Mouse (Mus musculus) forebrain, embryonic 16.5 days (tissue): ENCODE results near the gene Hoxa4. TPM values are rescaled to one million over a fixed set of nuclear protein-coding genes. Genes with fewer than 3 reads are reported as not detected.

ENCODE experiments used
- ATAC-seq: fragments of 200-750 bp; cut with Nextera tagmentation; 2 replicates; pipeline ENCODE4 v1.8.0; 2017; ENCODE audit warnings: mild to moderate bottlenecking, moderate library complexity
- H3K27ac ChIP-seq: fragments of 300-500 bp; sonication (generic); 2 replicates; pipeline ENCODE4 v1.5.1; 2014; ENCODE audit warnings: low read length, control low read depth
- H3K27me3 ChIP-seq: fragments of 300-500 bp; sonication (generic); replicated peaks from 2 replicates; pipeline ENCODE4 v1.6.1; 2014; ENCODE audit warnings: low read length; ENCODE audit not compliant: control insufficient read depth, insufficient read depth
- H3K36me3 ChIP-seq: fragments of 300-500 bp; sonication (generic); 2 replicates; pipeline ENCODE4 v1.6.1; 2014; ENCODE audit not compliant: control insufficient read depth, insufficient read depth
- H3K4me1 ChIP-seq: fragments of 300-500 bp; sonication (generic); replicated peaks from 2 replicates; pipeline ENCODE4 v1.6.1; 2014; ENCODE audit warnings: low read length; ENCODE audit not compliant: control insufficient read depth, insufficient read depth
- H3K4me2 ChIP-seq: fragments of 300-500 bp; sonication (generic); 2 replicates; pipeline ENCODE4 v1.6.1; 2014; ENCODE audit warnings: mild to moderate bottlenecking, low read length, control low read depth
- H3K4me3 ChIP-seq: fragments of 300-500 bp; sonication (generic); replicated peaks from 2 replicates; pipeline ENCODE4 v1.5.1; 2014; ENCODE audit warnings: mild to moderate bottlenecking, low read length, control low read depth
- H3K9ac ChIP-seq: fragments of 300-500 bp; sonication (generic); replicated peaks from 2 replicates; pipeline ENCODE4 v1.6.1; 2014; ENCODE audit warnings: low read depth, low read length, control low read depth
- H3K9me3 ChIP-seq: fragments of 300-500 bp; sonication (generic); 2 replicates; pipeline ENCODE4 v1.6.1; 2016; ENCODE audit warnings: low read length; ENCODE audit not compliant: control insufficient read depth
- WGBS: fragments of 180-500 bp; shearing (Covaris S2); extraction: QIAGEN DNeasy Blood & Tissue Kit; methylation state at CpG from one replicate; pipeline ENCODE4 v1.1.7; 2014; 5-methylcytosine and 5-hydroxymethylcytosine counted together
- polyA plus RNA-seq: library from polyadenylated mRNA; unstranded; fragments of >200 nt; fragmentation: Nextera tagmentation; extraction: Ambion mirVana; gene quantifications from 2 replicates; pipeline ENCODE4 v1.2.1, GENCODE M21; 2015

The Hoxa4 gene
- polyA plus RNA-seq, 1 experiment from 2014 or later = not detected

- Histone ChIP-seq H3K27me3 (peaks cover 90% of the 10 kb centered on the region), H3K4me3 (no peak overlapping the region), H3K4me2 (no peak overlapping the region), H3K4me1 (no peaks in the 10 kb centered on the region; the same call in 1 of the 2 replicates), H3K36me3 (no peaks in the 10 kb centered on the region), H3K9ac (no peak overlapping the region), H3K27ac (no peak overlapping the region), H3K9me3 (no peaks in the 10 kb centered on the region)
- 2% methylated on average over 44 of the region's 44 CpGs for WGBS
- ATAC-seq = no peak
Measured at GRCm38 (mm10) chr6:52229558-52230416, 38.2 kb upstream of the Hoxa4 start.

- no peak for ATAC-seq
- Histone ChIP-seq H3K36me3 (no peaks in the 10 kb centered on the region), H3K9me3 (no peaks in the 10 kb centered on the region), H3K4me3 (no peak overlapping the region), H3K27me3 (peaks cover 88% of the 10 kb centered on the region), H3K4me1 (no peaks in the 10 kb centered on the region), H3K4me2 (no peak overlapping the region), H3K27ac (no peak overlapping the region), H3K9ac (no peak overlapping the region)
- WGBS = 1% methylated on average over 38 of the region's 38 CpGs
Measured at GRCm38 (mm10) chr6:52228475-52229465, 37.2 kb upstream of the Hoxa4 start.

- ATAC-seq = no peak
- WGBS = 2% methylated on average over 11 of the region's 11 CpGs
Measured at GRCm38 (mm10) chr6:52227470-52228222, 36.1 kb upstream of the Hoxa4 start.

GRCm38 (mm10) chr6:52226569-52227257, 35.2 kb upstream of the Hoxa4 start:
- Histone ChIP-seq H3K9me3 (no peaks in the 10 kb centered on the region), H3K4me3 (no peak overlapping the region), H3K27ac (no peak overlapping the region), H3K4me2 (no peak overlapping the region), H3K9ac (no peak overlapping the region), H3K4me1 (0 out of 2 replicates have a peak, but pooled peaks cover 4% of the 10 kb centered on the region), H3K36me3 (no peaks in the 10 kb centered on the region), H3K27me3 (peaks cover 90% of the 10 kb centered on the region)
- no peak for ATAC-seq
- WGBS = 4% methylated on average over 26 of the region's 26 CpGs

More at GRCm38 (mm10) chr6:52227470-52228222, 36.1 kb upstream of the Hoxa4 start:
- Histone ChIP-seq H3K27me3 (peaks cover 90% of the 10 kb centered on the region), H3K4me2 (no peak overlapping the region), H3K4me3 (no peak overlapping the region), H3K36me3 (no peaks in the 10 kb centered on the region), H3K4me1 (no peaks in the 10 kb centered on the region), H3K9me3 (no peaks in the 10 kb centered on the region), H3K27ac (no peak overlapping the region), H3K9ac (no peak overlapping the region)

- 2% methylated on average over 69 of the region's 69 CpGs for WGBS
- H3K4me2 ChIP-seq = no peak overlapping the region
- ATAC-seq = no peak
- H3K9ac ChIP-seq = no peak overlapping the region
- H3K27ac ChIP-seq = no peak overlapping the region
- H3K4me1 ChIP-seq = peaks cover 9% of the 10 kb centered on the region
- peaks cover 93% of the 10 kb centered on the region for H3K27me3 ChIP-seq
- no peak overlapping the region for H3K4me3 ChIP-seq
- no peaks in the 10 kb centered on the region for H3K36me3 ChIP-seq
- no peaks in the 10 kb centered on the region for H3K9me3 ChIP-seq
Measured at GRCm38 (mm10) chr6:52225612-52226568, 34.3 kb upstream of the Hoxa4 start.

GRCm38 (mm10) chr6:52224895-52225611, 33.5 kb upstream of the Hoxa4 start:
- Histone ChIP-seq H3K4me2 (no peak overlapping the region), H3K4me3 (no peak overlapping the region), H3K4me1 (peaks cover 9% of the 10 kb centered on the region), H3K36me3 (no peaks in the 10 kb centered on the region), H3K27ac (no peak overlapping the region), H3K27me3 (peaks cover 94% of the 10 kb centered on the region), H3K9me3 (no peaks in the 10 kb centered on the region), H3K9ac (no peak overlapping the region)
- ATAC-seq = no peak
- WGBS = 1% methylated on average over 36 of the region's 36 CpGs

- no peak overlapping the region for H3K4me3 ChIP-seq
- H3K9ac ChIP-seq = no peak overlapping the region
- peaks cover 95% of the 10 kb centered on the region for H3K27me3 ChIP-seq
- no peak for ATAC-seq
- H3K4me2 ChIP-seq = no peak overlapping the region
- peaks cover 9% of the 10 kb centered on the region for H3K4me1 ChIP-seq
- no peaks in the 10 kb centered on the region for H3K36me3 ChIP-seq
- no peaks in the 10 kb centered on the region for H3K9me3 ChIP-seq
- under 1% methylated on average over 24 of the region's 24 CpGs for WGBS
- H3K27ac ChIP-seq = no peak overlapping the region
Measured at GRCm38 (mm10) chr6:52223939-52224760, 32.6 kb upstream of the Hoxa4 start.
